Mouse (Mus musculus): ENCODE measurements around the gene Hist2h2ac. TPM values are rescaled to one million over a fixed set of nuclear protein-coding genes. Genes with fewer than 3 reads are reported as not detected.

The Hist2h2ac gene
- polyA plus RNA-seq, 1 experiment from 2014 or later, result 6.3 TPM

DNA sequence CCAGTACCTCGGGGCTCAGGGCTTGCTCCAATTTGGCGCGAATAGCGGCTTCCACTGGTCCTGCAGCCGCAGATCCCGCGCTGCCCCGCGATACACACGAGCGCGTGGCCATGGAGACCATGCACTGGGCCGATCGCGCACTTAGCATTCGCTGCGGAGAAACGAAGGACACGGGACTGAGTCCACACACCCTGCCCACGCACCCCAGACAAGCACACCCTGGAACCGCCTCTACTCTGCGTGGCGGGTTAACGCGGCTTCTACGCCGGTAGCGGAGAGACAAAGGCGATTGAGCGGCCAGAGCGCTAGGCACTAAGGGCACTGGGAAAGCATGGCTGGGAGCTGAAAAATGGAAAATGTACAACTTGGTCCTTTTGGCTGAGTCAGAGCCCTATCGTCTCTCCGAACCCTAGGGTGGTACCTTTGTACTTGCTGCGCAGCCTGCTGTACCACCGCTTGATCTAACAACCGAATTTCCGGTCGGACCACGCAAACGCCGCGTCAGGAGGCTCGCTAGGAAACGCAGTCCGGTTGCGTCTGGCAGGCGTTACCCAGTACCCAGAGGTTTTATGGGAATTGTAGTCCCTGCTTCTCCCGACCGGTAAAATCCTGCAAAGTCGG is 23.4 kb downstream of the Hist2h2ac start:
- Histone ChIP-seq H3K9ac (ENCODE audit: low read length) (peak overlapping the region; percentile 82), H3K27ac (ENCODE audit: low read length) (peak overlapping the region; percentile 95), H3K4me1 (ENCODE audit: control insufficient read depth, insufficient read depth, low read length) (peaks cover 7% of the 10 kb centered on the region), H3K27me3 (ENCODE audit: control insufficient read depth, insufficient read depth, low read length) (no peaks in the 10 kb centered on the region), H3K4me3 (replicated peaks; ENCODE audit: low read length) (peak overlapping the region; percentile 79), H3K4me2 (ENCODE audit: low read depth, low read length) (peak overlapping the region; percentile 99), H3K36me3 (ENCODE audit: control insufficient read depth, insufficient read depth, low read length) (no peaks in the 10 kb centered on the region), H3K9me3 (replicated peaks; ENCODE audit: control insufficient read depth, low read length) (no peaks in the 10 kb centered on the region)
- WGBS, result under 1% methylated on average over 50 of the region's 50 CpGs
- ATAC-seq (ENCODE audit: insufficient read depth, low FRiP score), result peak; percentile 93

DNA sequence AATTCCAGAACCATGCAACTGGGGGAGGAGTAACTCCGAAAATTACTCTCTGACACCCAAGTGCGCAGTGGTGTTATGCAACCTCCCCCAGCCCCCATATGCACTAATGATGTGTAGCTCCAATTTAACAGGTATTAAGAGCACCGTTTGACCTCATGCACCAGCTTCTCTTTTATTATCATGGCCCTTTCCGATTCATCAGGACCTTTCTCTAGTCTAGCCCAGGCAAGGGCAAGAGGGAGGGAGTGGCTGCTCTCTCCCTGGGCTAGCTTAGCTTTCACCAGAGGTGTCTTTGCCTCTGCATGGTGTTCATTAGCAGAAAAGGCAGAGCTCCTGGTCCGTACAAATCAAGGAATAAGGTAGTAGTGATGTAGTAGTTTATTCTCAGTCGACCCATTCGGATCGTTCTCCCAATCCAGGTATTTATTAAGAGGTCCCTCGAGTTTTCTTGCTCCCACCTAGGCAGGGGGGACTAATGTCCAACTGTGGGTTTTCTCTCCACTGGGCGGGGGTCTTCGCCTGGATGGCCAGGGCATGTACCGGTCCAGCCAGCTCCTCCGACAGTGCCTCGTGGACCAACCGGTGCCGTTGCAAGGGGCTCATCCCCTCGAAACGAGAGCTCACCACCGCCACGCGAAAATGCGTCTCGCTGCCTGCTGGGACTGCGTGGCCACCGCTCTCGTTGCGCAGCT is 24.1 kb downstream of the Hist2h2ac start:
- no peak for ATAC-seq (ENCODE audit: insufficient read depth, low FRiP score)
- 18% methylated on average over 27 of the region's 27 CpGs for WGBS
- peak overlapping the region; percentile 99 for H3K4me2 ChIP-seq (ENCODE audit: low read depth, low read length)

GRCm38 (mm10) chr3:96195616-96196313 is 24.9 kb downstream of the Hist2h2ac start:
- 90% methylated on average over 11 of the region's 11 CpGs for WGBS
- Histone ChIP-seq H3K27me3 (ENCODE audit: control insufficient read depth, insufficient read depth, low read length) (no peaks in the 10 kb centered on the region), H3K36me3 (ENCODE audit: control insufficient read depth, insufficient read depth, low read length) (no peaks in the 10 kb centered on the region), H3K9me3 (replicated peaks; ENCODE audit: control insufficient read depth, low read length) (no peaks in the 10 kb centered on the region), H3K4me3 (replicated peaks; ENCODE audit: low read length) (no peak overlapping the region), H3K27ac (ENCODE audit: low read length) (no peak overlapping the region), H3K4me1 (ENCODE audit: control insufficient read depth, insufficient read depth, low read length) (peaks cover 7% of the 10 kb centered on the region), H3K9ac (ENCODE audit: low read length) (no peak overlapping the region), H3K4me2 (ENCODE audit: low read depth, low read length) (no peak overlapping the region)
- no peak for ATAC-seq (ENCODE audit: insufficient read depth, low FRiP score)

More for the DNA sequence above, 24.1 kb downstream of the Hist2h2ac start:
- Histone ChIP-seq H3K4me3 (replicated peaks; ENCODE audit: low read length) (peak overlapping the region; percentile 79), H3K9ac (ENCODE audit: low read length) (peak overlapping the region; percentile 82), H3K4me1 (ENCODE audit: control insufficient read depth, insufficient read depth, low read length) (peaks cover 7% of the 10 kb centered on the region), H3K27me3 (ENCODE audit: control insufficient read depth, insufficient read depth, low read length) (no peaks in the 10 kb centered on the region), H3K36me3 (ENCODE audit: control insufficient read depth, insufficient read depth, low read length) (no peaks in the 10 kb centered on the region), H3K9me3 (replicated peaks; ENCODE audit: control insufficient read depth, low read length) (no peaks in the 10 kb centered on the region), H3K27ac (ENCODE audit: low read length) (peak overlapping the region; percentile 95)

DNA sequence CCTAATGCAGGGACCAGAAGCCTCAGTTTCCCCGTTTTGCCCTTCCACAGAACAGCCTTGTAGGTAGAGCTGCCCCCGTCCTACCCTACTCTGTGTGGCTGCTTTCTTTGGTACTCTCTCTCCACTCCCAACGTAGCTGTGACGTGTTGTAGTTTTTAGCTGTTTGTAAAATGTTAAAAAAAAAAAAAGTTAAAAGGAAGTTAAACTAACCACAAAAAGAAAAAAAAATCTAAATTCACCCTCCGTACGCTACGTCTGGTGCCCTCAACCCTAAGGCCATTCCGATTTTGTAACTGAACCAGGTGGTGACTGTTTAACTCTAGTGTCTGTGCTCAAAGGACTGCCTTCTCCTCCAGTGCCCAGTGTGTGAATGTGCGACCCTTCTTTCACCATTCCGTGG is 25.7 kb downstream of the Hist2h2ac start:
- Histone ChIP-seq H3K4me1 (ENCODE audit: control insufficient read depth, insufficient read depth, low read length) (peaks cover 7% of the 10 kb centered on the region), H3K27ac (ENCODE audit: low read length) (no peak overlapping the region), H3K27me3 (ENCODE audit: control insufficient read depth, insufficient read depth, low read length) (no peaks in the 10 kb centered on the region), H3K9ac (ENCODE audit: low read length) (no peak overlapping the region), H3K4me3 (replicated peaks; ENCODE audit: low read length) (no peak overlapping the region), H3K9me3 (replicated peaks; ENCODE audit: control insufficient read depth, low read length) (no peaks in the 10 kb centered on the region), H3K36me3 (ENCODE audit: control insufficient read depth, insufficient read depth, low read length) (no peaks in the 10 kb centered on the region), H3K4me2 (ENCODE audit: low read depth, low read length) (no peak overlapping the region)
- WGBS, result 79% methylated on average over 10 of the region's 10 CpGs
- ATAC-seq (ENCODE audit: insufficient read depth, low FRiP score), result no peak

DNA sequence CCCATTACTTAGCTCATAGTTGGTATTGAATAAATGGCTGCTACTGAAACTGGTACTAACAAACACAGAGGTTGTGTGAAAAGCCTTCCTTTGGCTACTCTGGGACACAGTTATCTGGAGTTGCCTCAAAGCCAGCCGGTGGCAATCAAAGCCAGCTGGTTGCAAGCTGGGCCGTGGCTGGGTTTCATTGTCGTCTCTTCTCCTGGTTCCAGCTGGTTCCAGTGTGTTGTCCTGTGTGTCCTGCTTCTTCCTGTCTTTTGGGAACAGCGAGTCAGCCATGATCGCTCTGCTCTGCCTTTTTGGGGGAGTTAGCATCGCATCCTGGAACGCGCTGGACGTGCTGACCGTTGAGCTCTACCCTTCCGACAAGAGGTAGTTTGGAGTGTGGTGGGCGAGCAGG is 27.7 kb downstream of the Hist2h2ac start:
- no peak for ATAC-seq (ENCODE audit: insufficient read depth, low FRiP score)

GRCm38 (mm10) chr3:96182382-96182776 is 38.3 kb downstream of the Hist2h2ac start:
- WGBS, result 19% methylated on average over 4 of the region's 4 CpGs
- Histone ChIP-seq H3K4me1 (ENCODE audit: control insufficient read depth, insufficient read depth, low read length) (peaks cover 17% of the 10 kb centered on the region), H3K4me3 (replicated peaks; ENCODE audit: low read length) (no peak overlapping the region), H3K36me3 (ENCODE audit: control insufficient read depth, insufficient read depth, low read length) (peaks cover 7% of the 10 kb centered on the region; the same call in 1 of the 2 replicates), H3K9me3 (replicated peaks; ENCODE audit: control insufficient read depth, low read length) (no peaks in the 10 kb centered on the region), H3K27me3 (ENCODE audit: control insufficient read depth, insufficient read depth, low read length) (no peaks in the 10 kb centered on the region), H3K9ac (ENCODE audit: low read length) (no peak overlapping the region), H3K4me2 (ENCODE audit: low read depth, low read length) (peak overlapping the region; percentile 72), H3K27ac (ENCODE audit: low read length) (no peak overlapping the region)
- ATAC-seq (ENCODE audit: insufficient read depth, low FRiP score), result no peak

More for the DNA sequence above, 27.7 kb downstream of the Hist2h2ac start:
- H3K9me3 ChIP-seq (replicated peaks; ENCODE audit: control insufficient read depth, low read length), result no peaks in the 10 kb centered on the region
- H3K4me2 ChIP-seq (ENCODE audit: low read depth, low read length), result no peak overlapping the region
- peaks cover 7% of the 10 kb centered on the region for H3K4me1 ChIP-seq (ENCODE audit: control insufficient read depth, insufficient read depth, low read length)
- H3K9ac ChIP-seq (ENCODE audit: low read length), result no peak overlapping the region
- H3K27me3 ChIP-seq (ENCODE audit: control insufficient read depth, insufficient read depth, low read length), result no peaks in the 10 kb centered on the region
- H3K4me3 ChIP-seq (replicated peaks; ENCODE audit: low read length), result no peak overlapping the region
- no peak overlapping the region for H3K27ac ChIP-seq (ENCODE audit: low read length)
- H3K36me3 ChIP-seq (ENCODE audit: control insufficient read depth, insufficient read depth, low read length), result no peaks in the 10 kb centered on the region
- 56% methylated on average over 12 of the region's 12 CpGs for whole genome bisulfite sequencing

DNA sequence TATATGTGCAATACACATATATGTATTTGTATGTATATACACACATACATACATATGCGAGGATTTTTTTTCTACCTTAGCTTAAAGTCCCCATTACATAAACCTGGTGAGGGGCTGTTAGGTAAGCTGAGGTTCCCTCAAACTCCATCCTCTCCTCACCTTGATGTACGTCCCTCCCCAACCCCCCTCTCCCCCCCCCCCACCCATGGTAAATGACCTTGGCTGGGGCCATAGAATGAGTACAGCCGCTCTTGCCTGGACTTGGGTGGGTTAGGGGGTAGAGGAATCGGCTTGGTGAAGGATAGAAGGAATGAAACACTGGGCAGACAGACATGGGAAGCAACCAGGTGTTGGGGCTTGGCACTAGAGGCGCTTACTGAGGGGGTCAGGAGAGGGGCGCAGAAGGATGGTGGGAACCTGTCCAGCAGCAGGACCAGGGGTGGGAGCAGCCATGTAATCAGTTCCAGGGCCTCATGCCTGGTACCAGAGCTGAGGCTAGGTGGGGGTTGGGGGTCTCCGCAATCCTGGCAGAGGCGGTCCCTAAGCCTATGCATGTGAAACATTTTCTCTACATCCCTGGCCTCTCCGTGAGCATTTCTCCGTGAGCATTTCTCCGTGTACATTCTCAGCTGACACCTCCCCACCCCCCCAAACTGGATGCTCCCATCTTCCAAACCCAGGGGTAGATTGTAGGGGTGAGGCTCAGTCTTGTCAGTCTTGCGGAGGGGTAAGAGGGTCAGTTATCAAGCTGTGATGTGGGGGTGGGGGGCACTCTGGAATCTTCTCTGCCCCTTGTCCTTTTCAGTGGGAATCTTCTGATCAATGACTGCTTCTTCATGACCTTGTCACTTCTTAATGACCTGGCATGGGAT is 38.9 kb downstream of the Hist2h2ac start:
- peak overlapping the region; percentile 75 for H3K9ac ChIP-seq (ENCODE audit: low read length)
- H3K4me3 ChIP-seq (replicated peaks; ENCODE audit: low read length), result peak overlapping the region; percentile 55
- H3K4me1 ChIP-seq (ENCODE audit: control insufficient read depth, insufficient read depth, low read length), result peaks cover 17% of the 10 kb centered on the region
- H3K36me3 ChIP-seq (ENCODE audit: control insufficient read depth, insufficient read depth, low read length), result peaks cover 7% of the 10 kb centered on the region; the same call in 1 of the 2 replicates
- no peak overlapping the region for H3K27ac ChIP-seq (ENCODE audit: low read length)
- no peaks in the 10 kb centered on the region for H3K27me3 ChIP-seq (ENCODE audit: control insufficient read depth, insufficient read depth, low read length)
- peak overlapping the region; percentile 72 for H3K4me2 ChIP-seq (ENCODE audit: low read depth, low read length)
- ATAC-seq (ENCODE audit: insufficient read depth, low FRiP score), result no peak
- WGBS, result 32% methylated on average over 12 of the region's 12 CpGs
- H3K9me3 ChIP-seq (replicated peaks; ENCODE audit: control insufficient read depth, low read length), result no peaks in the 10 kb centered on the region

GRCm38 (mm10) chr3:96180727-96181477 is 39.8 kb downstream of the Hist2h2ac start, which contains the start of gene Sv2a:
TSS of gene Sv2a (plus strand) at chr3:96181151.
- Histone ChIP-seq H3K27ac (ENCODE audit: low read length) (no peak within 1 kb of the TSS), H3K27me3 (ENCODE audit: control insufficient read depth, insufficient read depth, low read length) (no peaks in the 10 kb centered on the region), H3K4me2 (ENCODE audit: low read depth, low read length) (peak within 1 kb of the TSS; percentile 72), H3K36me3 (ENCODE audit: control insufficient read depth, insufficient read depth, low read length) (peaks cover 13% of the 10 kb centered on the region), H3K4me3 (replicated peaks; ENCODE audit: low read length) (peak within 1 kb of the TSS; percentile 55), H3K9me3 (replicated peaks; ENCODE audit: control insufficient read depth, low read length) (no peaks in the 10 kb centered on the region), H3K9ac (ENCODE audit: low read length) (peak within 1 kb of the TSS; percentile 75), H3K4me1 (ENCODE audit: control insufficient read depth, insufficient read depth, low read length) (peaks cover 17% of the 10 kb centered on the region)
- WGBS, result under 1% methylated on average over 15 of the region's 23 CpGs
- peak; percentile 52; the same call in 1 of the 2 replicates for ATAC-seq (ENCODE audit: insufficient read depth, low FRiP score)
